Mouse (Mus musculus) hindbrain, postnatal 0 days (tissue): ENCODE measurements around the gene Tjp3. TPM values are rescaled to one million over a fixed set of nuclear protein-coding genes. Genes with fewer than 3 reads are reported as not detected.

Source experiments
- ATAC-seq: fragments of 200-750 bp; cut with Nextera tagmentation; 2 replicates; pipeline ENCODE4 v1.8.0; 2017; ENCODE audit warnings: mild to moderate bottlenecking, moderate TSS enrichment, moderate library complexity
- DNase-seq: peaks from one replicate; pipeline ENCODE4 v3.0.0-alpha.2; 2015; ENCODE audit warnings: low spot score
- H3K27ac ChIP-seq: fragments of 300-500 bp; sonication (generic); 2 replicates; pipeline ENCODE4 v1.5.1; 2014; ENCODE audit warnings: mild to moderate bottlenecking
- H3K27me3 ChIP-seq: fragments of 300-500 bp; sonication (generic); 2 replicates; pipeline ENCODE4 v1.6.1; 2014; ENCODE audit warnings: low read length, mixed read lengths; ENCODE audit not compliant: insufficient read depth
- H3K36me3 ChIP-seq: fragments of 300-500 bp; sonication (generic); 2 replicates; pipeline ENCODE4 v1.6.1; 2014; ENCODE audit warnings: low read length, mixed read lengths; ENCODE audit not compliant: insufficient read depth
- H3K4me1 ChIP-seq: fragments of 300-500 bp; sonication (generic); 2 replicates; pipeline ENCODE4 v1.6.1; 2014; ENCODE audit warnings: antibody characterized with exemption, low read length, mixed read lengths; ENCODE audit not compliant: insufficient read depth
- H3K4me2 ChIP-seq: fragments of 300-500 bp; sonication (generic); 2 replicates; pipeline ENCODE4 v1.6.1; 2014; ENCODE audit warnings: low read depth, mild to moderate bottlenecking, low read length, moderate library complexity, mixed read lengths
- H3K4me3 ChIP-seq: fragments of 300-500 bp; sonication (generic); 2 replicates; pipeline ENCODE4 v1.5.1; 2014; ENCODE audit warnings: low read length
- H3K9ac ChIP-seq: fragments of 300-500 bp; sonication (generic); replicated peaks from 2 replicates; pipeline ENCODE4 v1.6.1; 2014; ENCODE audit warnings: mild to moderate bottlenecking, low read length, moderate library complexity, mixed read lengths
- H3K9me3 ChIP-seq: fragments of 300-500 bp; sonication (generic); 2 replicates; pipeline ENCODE4 v1.6.1; 2016; ENCODE audit warnings: low read length, mixed read lengths
- CTCF ChIP-seq: IDR thresholded peaks from 2 replicates; pipeline ENCODE4 v1.5.1; 2016; ENCODE audit warnings: antibody characterized with exemption, control low read depth, low read depth
- WGBS: fragments of 180-500 bp; shearing (Covaris S2); extraction: QIAGEN DNeasy Blood & Tissue Kit; methylation state at CpG from one replicate; pipeline ENCODE4 v1.1.7; 2014; 5-methylcytosine and 5-hydroxymethylcytosine counted together
- polyA plus RNA-seq: library from polyadenylated mRNA; unstranded; fragments of >200 nt; fragmentation: Nextera tagmentation; extraction: Ambion mirVana; gene quantifications from 2 replicates; pipeline ENCODE4 v1.2.1, GENCODE M21; 2015
- total RNA-seq: library from RNA; depleted of rRNA; stranded (reverse); fragments of >200 nt; gene quantifications from 2 replicates; pipeline ENCODE4 v1.2.3, GENCODE M21; 2014

Gene Tjp3
- total and polyA plus RNA-seq, 2 experiments from 2014 or later = 3.9 to 6.0 TPM

DNA sequence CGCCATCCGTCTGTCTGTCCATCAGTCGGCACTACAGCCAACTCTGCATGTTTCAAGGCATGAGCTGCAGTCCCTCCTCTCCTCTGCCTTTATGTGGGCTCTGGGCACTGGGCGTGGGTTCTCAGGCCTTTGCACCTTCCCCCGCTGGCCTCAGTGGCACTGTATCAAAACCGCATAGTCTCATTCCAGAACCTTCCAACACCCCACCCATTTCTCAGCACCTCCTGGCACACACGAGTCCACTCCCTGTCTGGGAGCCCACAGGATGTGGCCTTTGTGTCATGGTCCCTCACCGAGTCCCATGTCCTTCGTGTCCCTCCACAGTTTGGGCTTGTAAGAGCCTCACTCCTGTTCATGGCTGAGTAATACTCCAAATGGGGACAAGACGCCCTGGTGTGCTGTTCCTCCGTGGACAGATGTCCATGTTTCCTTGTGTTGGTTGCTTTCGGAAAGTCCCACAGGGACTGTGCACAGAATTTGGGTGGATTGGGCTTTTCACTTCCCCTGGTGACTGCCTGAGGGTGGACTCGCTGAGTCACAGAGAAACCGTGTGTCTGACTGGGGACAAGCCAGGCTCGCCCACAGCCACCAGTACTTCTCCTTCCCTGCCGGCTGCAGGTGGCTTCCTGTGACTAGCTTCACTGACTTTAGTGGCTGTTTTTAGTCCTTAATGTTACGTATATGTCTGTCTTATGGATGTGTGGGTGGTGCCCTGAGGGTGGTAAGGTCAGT is 7.2 kb upstream of the Tjp3 start:
- H3K9me3 ChIP-seq = no peaks in the 10 kb centered on the region
- TF ChIP-seq CTCF = no peak
- DNase-seq (no peak), ATAC-seq (no peak)
- H3K36me3 ChIP-seq = no peaks in the 10 kb centered on the region
- no peak overlapping the region for H3K27ac ChIP-seq
- H3K4me3 ChIP-seq = no peak overlapping the region
- H3K4me1 ChIP-seq = peaks cover 19% of the 10 kb centered on the region
- H3K27me3 ChIP-seq = no peaks in the 10 kb centered on the region
- 92% methylated on average over 17 of the region's 17 CpGs for WGBS
- no peak overlapping the region for H3K4me2 ChIP-seq
- H3K9ac ChIP-seq = no peak overlapping the region

DNA sequence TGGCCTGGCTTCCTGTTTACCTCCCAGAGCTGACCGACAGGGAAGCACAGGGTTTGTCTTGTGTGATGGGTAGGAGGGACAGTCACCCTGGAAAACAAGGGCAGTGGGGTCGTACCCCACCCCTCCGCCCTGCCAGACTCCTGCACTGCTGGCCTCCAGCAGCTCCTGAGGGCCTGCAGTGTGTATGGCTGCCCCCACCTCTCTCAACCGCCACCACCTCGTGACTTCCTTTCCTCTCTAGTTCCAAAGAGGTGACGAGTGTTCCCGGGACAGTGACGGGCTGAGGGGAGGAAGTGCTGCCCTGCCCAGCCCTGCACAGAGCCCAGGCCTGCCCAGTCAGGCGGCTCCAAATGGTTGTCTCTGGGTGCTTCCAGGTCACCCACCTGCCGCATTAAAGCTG is 6.5 kb upstream of the Tjp3 start:
- no peak for TF ChIP-seq CTCF
- Histone ChIP-seq H3K9ac (no peak overlapping the region), H3K4me3 (no peak overlapping the region), H3K4me2 (no peak overlapping the region), H3K9me3 (no peaks in the 10 kb centered on the region), H3K27me3 (no peaks in the 10 kb centered on the region), H3K36me3 (no peaks in the 10 kb centered on the region), H3K4me1 (peaks cover 19% of the 10 kb centered on the region), H3K27ac (peak overlapping the region; percentile 36; the same call in 1 of the 2 replicates)
- WGBS = 70% methylated on average over 10 of the region's 10 CpGs
- DNase-seq = no peak
- no peak for ATAC-seq

DNA sequence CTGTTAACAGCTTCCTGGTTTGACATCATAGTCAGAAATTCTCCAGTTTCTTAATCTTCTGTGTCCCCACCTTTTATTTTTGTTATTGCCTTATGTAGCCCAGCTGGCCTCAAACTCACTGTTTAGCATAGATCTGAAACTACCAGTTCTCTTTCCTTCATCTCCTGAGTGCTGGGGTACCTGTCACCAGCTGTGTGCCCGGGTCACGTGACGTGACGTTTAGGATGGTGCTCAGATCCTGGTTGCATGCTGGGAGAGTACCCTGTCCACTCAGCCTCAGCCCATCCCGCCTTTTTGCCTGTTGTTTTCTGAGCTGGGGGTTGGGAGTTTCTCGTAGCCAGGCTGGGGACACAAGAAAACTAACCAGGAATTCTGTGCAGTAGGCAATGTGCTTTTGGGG is 5.9 kb upstream of the Tjp3 start:
- peaks cover 19% of the 10 kb centered on the region for H3K4me1 ChIP-seq
- 76% methylated on average over 6 of the region's 6 CpGs for WGBS

DNA sequence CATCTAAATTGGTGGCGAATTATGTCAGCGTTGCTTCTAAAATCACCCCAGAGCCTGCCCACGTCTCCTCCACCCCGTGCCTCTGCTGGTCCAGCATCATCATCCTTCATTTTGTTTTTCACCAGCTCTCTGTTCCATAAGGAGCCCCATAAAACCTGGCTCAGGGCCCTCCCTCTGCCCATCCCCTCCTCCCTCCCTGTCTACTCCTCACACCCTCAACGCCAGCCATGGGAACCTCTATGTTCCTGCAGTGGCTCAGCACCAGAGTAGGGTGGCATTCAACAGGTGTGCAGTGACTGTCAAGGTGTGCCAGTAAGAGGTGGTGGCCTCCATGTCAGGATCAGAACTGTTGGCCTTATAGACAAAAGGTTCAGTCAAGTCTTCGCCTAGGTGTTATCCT is 3.8 kb upstream of the Tjp3 start:
- no peak for ATAC-seq
- WGBS = 84% methylated on average over 6 of the region's 6 CpGs
- H3K27ac ChIP-seq = no peak overlapping the region
- H3K27me3 ChIP-seq = no peaks in the 10 kb centered on the region
- no peaks in the 10 kb centered on the region for H3K9me3 ChIP-seq
- TF ChIP-seq CTCF = no peak
- H3K4me1 ChIP-seq = peaks cover 18% of the 10 kb centered on the region
- no peak overlapping the region for H3K9ac ChIP-seq
- H3K36me3 ChIP-seq = no peaks in the 10 kb centered on the region
- H3K4me3 ChIP-seq = no peak overlapping the region
- no peak overlapping the region for H3K4me2 ChIP-seq
- no peak for DNase-seq

More for the DNA sequence above, 5.9 kb upstream of the Tjp3 start:
- no peak for DNase-seq
- TF ChIP-seq CTCF = no peak
- no peak overlapping the region for H3K9ac ChIP-seq
- H3K4me2 ChIP-seq = no peak overlapping the region
- H3K27ac ChIP-seq = 0 out of 2 replicates have a peak overlapping the region, but pooled peaks have one; percentile 36
- no peaks in the 10 kb centered on the region for H3K27me3 ChIP-seq
- H3K4me3 ChIP-seq = no peak overlapping the region
- no peak for ATAC-seq
- no peaks in the 10 kb centered on the region for H3K9me3 ChIP-seq
- H3K36me3 ChIP-seq = no peaks in the 10 kb centered on the region

DNA sequence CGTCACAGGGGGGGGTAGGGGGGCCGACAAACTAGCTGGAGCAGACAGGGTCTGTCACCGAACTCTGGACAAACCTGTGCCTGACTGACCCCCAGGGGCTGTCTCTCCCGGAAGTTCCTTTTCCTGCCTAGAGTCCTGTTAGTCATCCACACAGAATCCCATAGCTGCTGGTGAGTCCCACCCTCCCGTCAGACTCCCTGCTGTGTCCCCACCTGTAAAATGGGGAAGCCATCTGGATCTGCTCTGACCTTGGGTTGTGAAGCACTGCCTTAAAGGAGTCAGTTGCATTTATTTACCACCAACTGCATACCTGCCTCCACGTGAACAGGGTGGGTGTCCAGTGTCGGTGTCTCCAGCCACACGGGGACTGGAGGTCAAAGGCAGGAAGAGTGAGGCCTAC is 3.1 kb upstream of the Tjp3 start:
- Histone ChIP-seq H3K36me3 (no peaks in the 10 kb centered on the region), H3K27me3 (no peaks in the 10 kb centered on the region), H3K4me1 (peaks cover 15% of the 10 kb centered on the region; the same call in 1 of the 2 replicates), H3K9me3 (no peaks in the 10 kb centered on the region), H3K9ac (peak overlapping the region; percentile 79), H3K27ac (0 out of 2 replicates have a peak overlapping the region, but pooled peaks have one; percentile 8), H3K4me3 (peak overlapping the region; percentile 87), H3K4me2 (peak overlapping the region; percentile 96)
- no peak for TF ChIP-seq CTCF
- no peak for DNase-seq
- 59% methylated on average over 8 of the region's 8 CpGs for WGBS
- ATAC-seq = no peak

DNA sequence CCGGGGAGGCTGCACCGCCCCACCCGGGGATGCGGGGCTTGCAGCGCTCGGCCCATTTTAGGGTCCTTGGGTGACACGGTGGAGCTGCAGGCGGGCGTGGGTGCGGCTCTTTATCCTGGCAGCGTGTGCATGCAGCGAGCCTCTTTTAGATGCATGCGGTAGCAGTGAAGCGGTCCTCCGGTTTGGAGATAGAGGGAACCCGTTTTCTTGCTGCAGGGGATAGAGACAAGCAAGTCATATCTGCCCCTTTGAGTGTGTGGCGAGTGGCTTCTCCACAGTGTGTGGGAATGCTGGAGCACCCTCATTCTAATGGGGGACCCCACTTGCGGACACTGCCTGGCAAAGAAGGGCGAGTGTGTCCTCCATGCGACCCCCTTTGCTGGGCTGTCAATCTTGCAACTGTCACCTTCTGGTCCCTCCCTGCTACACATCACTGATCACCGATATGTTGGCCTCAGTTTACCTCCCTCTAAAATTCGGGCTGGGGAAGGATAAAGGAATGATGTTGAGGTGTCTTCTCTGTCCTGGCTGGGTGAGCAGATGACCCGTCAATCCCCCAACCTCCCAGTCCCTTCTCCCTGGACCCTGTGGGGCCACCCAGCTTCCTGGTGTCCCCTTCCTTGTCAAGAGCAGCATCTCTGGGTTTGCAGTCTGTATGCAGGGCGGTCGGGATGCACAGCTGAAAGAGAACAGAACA is 2.1 kb upstream of the Tjp3 start:
- no peak; the same call in 1 of the 2 replicates for ATAC-seq

More for the DNA sequence above, 2.1 kb upstream of the Tjp3 start:
- H3K27ac ChIP-seq = peak overlapping the region; percentile 93
- H3K9ac ChIP-seq = peak overlapping the region; percentile 79
- H3K4me3 ChIP-seq = peak overlapping the region; percentile 87
- WGBS = 1% methylated on average over 25 of the region's 25 CpGs
- no peak for TF ChIP-seq CTCF
- H3K27me3 ChIP-seq = no peaks in the 10 kb centered on the region
- H3K9me3 ChIP-seq = no peaks in the 10 kb centered on the region
- no peaks in the 10 kb centered on the region for H3K36me3 ChIP-seq
- peaks cover 15% of the 10 kb centered on the region; the same call in 1 of the 2 replicates for H3K4me1 ChIP-seq
- peak overlapping the region; percentile 96 for H3K4me2 ChIP-seq
- DNase-seq = no peak
